Mouse (Mus musculus) liver, postnatal 0 days (tissue): ENCODE results near the gene Wdr17.

ENCODE experiments used
- CTCF ChIP-seq: sonication (generic); IDR thresholded peaks from 2 replicates; pipeline ENCODE4 v1.5.1; 2016; ENCODE audit warnings: antibody characterized with exemption, low read depth
- EP300 ChIP-seq: IDR thresholded peaks from 2 replicates; pipeline ENCODE4 v1.6.1; 2016; ENCODE audit warnings: antibody characterized with exemption, low read depth, mild to moderate bottlenecking

GRCm38 (mm10) chr8:54757646-54758045 is 129.3 kb downstream of the Wdr17 start:
- TF ChIP-seq EP300, result no peak
- TF ChIP-seq CTCF, result no peak
